Mouse (Mus musculus): ENCODE measurements around the gene Rad51b. TPM values are rescaled to one million over a fixed set of nuclear protein-coding genes. Genes with fewer than 3 reads are reported as not detected.

Gene Rad51b
- polyA plus RNA-seq, 1 experiment from 2014 or later = 1.3 TPM

DNA sequence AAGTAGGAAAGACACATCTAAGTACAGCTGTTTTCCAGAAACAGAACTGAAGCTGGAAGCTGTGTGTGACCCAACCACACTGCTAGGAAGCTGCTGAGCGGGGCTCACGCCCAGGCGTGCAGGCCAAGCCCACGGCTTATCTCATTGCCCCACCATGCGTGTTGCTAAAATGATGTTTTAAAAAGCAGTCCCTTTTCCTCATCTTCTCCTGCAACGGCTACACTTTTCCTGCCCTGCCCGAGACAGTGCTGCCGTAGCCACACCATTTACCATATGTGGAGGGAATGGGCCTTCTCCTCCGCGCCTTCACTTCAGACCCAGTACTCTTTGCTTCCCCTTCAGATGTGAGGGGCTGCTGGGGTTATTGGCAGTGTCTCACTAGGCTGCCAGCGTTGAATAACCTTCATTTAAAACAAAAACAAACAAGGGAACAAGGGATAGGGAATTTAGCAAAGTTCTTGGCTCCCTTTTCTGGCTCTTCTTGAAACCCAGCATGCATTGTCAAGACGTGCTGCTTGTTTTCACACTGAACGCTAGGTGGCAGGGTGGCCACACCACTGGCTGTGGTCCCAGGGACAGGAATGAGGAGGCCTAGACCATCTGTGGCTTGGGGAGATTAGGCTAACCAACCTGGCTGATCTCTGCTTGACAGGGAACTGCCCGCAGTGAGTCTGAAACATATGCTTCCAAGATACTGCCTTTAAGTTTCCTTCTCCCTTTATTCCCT is 315.4 kb downstream of the Rad51b start:
- no peaks in the 10 kb centered on the region for H3K27me3 ChIP-seq (replicated peaks)
- no peak overlapping the region for H3K4me2 ChIP-seq
- no peak overlapping the region for H3K4me3 ChIP-seq
- no peaks in the 10 kb centered on the region for H3K36me3 ChIP-seq (replicated peaks)
- no peak overlapping the region for H3K9ac ChIP-seq
- ATAC-seq (replicated peaks) = peak; percentile 92
- peak overlapping the region; percentile 31 for H3K27ac ChIP-seq
- 47% methylated on average over 14 of the region's 14 CpGs for WGBS
- H3K4me1 ChIP-seq = peaks cover 7% of the 10 kb centered on the region; the same call in 1 of the 2 replicates
- H3K9me3 ChIP-seq = no peaks in the 10 kb centered on the region

DNA sequence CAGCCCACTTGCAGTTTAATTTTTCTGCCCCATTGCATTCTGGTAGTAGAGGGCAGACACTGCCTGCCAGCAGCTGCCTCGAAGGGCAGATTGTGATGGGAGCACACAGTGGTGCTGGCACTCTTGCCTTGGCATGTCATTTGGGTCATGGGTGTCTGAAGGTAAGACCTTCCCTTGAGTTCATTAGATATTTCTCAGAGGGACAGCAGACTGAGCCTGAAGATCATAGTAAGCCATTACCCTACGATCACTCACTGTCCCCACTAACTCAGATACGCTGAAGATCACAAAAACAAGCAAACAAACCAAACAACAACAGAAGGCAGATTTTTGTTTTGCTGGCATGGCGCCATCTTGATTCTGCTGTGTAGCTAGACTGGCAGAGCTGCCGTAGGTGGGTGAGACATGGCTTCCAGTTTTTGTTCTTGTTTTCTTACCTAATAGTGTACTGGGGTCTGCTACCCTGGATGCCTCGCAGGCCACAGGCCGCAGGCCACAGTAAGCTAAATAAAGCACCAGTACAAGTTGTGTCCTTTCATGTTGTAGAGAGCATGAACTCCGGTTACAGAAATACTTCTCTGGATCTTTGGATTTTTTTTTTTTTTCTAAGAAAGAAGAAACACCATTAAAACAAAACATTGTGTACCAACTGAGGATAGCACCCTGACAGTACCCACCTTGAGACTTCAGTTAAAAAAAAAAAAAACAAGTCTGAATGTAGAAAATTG is 316.1 kb downstream of the Rad51b start:
- H3K36me3 ChIP-seq (replicated peaks) = no peaks in the 10 kb centered on the region
- peak; percentile 45; the same call in 1 of the 2 replicates for ATAC-seq (replicated peaks)
- no peak overlapping the region for H3K4me3 ChIP-seq
- no peak overlapping the region for H3K4me2 ChIP-seq
- H3K4me1 ChIP-seq = peaks cover 7% of the 10 kb centered on the region; the same call in 1 of the 2 replicates
- WGBS = 79% methylated on average over 8 of the region's 8 CpGs
- H3K27ac ChIP-seq = peak overlapping the region; percentile 31
- H3K9ac ChIP-seq = no peak overlapping the region
- H3K9me3 ChIP-seq = no peaks in the 10 kb centered on the region
- no peaks in the 10 kb centered on the region for H3K27me3 ChIP-seq (replicated peaks)

DNA sequence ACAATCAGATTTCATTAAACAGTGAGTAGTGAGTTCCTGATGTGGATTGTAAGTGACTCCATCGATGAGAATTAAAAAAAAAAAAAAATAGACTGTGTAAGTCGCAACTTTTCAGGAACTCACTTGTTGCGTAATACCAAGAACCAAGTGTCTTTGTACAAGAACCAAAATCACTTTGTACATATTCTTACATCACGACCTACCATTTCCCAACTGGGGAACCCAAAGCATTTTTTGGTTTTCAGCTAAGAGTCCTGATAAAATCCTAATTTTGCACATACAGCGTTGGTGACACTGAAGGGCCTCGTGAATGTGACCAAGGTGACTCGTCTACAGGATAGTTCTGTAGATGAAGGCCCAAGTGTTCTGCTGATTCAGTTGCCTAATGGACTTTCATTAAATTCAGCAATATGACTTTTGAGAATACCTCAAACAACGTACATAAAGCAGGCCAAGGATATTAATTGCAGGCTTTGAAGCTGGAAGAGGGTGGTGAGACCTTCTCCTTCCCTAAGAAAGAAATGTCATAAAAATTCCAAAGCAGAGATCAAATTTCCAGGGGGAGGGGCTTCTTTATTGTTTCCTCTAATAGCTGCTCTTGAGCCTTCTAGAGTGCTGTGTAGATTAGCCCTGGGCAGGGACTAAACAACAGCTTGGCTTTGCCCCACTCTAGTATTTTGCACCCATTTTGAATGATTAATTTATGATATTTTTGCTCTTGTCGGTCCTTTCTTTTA is 316.9 kb downstream of the Rad51b start:
- no peak overlapping the region for H3K9ac ChIP-seq
- no peaks in the 10 kb centered on the region for H3K27me3 ChIP-seq (replicated peaks)
- no peak for ATAC-seq (replicated peaks)
- peaks cover 7% of the 10 kb centered on the region; the same call in 1 of the 2 replicates for H3K4me1 ChIP-seq
- 90% methylated on average over 9 of the region's 9 CpGs for WGBS
- no peaks in the 10 kb centered on the region for H3K9me3 ChIP-seq
- H3K27ac ChIP-seq = no peak overlapping the region
- H3K4me3 ChIP-seq = no peak overlapping the region
- H3K4me2 ChIP-seq = no peak overlapping the region
- H3K36me3 ChIP-seq (replicated peaks) = no peaks in the 10 kb centered on the region

DNA sequence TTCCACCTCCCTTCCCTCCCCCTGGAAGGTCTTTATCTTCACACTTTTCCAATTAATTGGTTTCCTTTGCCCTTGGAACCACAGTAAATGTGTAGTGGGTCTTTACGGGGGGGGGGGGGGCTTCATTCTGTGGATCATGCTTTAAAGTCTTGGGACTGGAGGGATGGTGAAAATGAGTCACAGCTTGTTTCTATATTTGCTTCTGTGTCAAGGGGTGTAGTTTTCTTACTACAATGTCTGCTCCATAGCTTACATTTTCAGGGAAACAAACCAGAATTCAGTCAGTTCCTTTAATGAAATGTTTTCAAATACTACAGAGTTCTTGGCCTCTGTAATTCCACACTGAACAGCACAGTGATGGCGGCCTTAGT is 317.5 kb downstream of the Rad51b start:
- Histone ChIP-seq H3K4me3 (no peak overlapping the region), H3K4me2 (no peak overlapping the region), H3K4me1 (peaks cover 6% of the 10 kb centered on the region; the same call in 1 of the 2 replicates), H3K27ac (no peak overlapping the region), H3K27me3 (replicated peaks) (no peaks in the 10 kb centered on the region), H3K9ac (no peak overlapping the region), H3K36me3 (replicated peaks) (no peaks in the 10 kb centered on the region), H3K9me3 (no peaks in the 10 kb centered on the region)
- 85% methylated on average over 2 of the region's 2 CpGs for WGBS
- no peak for ATAC-seq (replicated peaks)

DNA sequence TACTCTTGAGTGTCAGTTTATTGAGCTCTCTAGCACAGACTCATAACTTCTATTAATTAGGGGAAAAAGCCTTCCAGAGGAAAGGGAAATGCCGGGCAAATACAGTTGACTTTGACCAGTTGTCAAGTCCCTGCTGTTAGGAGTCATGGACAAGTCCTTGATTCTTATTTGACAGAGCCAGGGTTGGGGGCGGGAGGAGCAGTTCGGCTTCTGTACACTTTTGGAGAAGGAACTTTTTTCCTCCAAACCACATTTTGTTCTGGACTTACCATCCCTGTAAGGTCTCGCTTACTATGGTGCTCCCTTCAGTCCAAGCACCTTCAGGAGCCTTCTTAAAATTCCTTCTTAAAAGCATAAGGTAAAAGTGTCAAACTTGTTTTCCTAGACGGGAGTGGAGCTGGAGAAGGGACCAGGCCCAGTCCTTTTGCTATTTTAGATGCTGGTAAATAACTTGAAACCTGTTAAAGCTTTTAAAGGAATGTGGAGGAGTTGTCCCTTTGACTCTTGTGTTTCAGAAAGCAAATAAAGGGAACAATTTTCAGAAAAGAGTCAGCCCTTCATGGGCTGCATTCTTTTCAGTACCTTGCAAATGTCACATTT is 318.7 kb downstream of the Rad51b start:
- Histone ChIP-seq H3K4me3 (no peak overlapping the region), H3K27me3 (replicated peaks) (no peaks in the 10 kb centered on the region), H3K9ac (no peak overlapping the region), H3K27ac (no peak overlapping the region), H3K4me2 (no peak overlapping the region), H3K4me1 (peaks cover 3% of the 10 kb centered on the region; the same call in 1 of the 2 replicates), H3K9me3 (no peaks in the 10 kb centered on the region), H3K36me3 (replicated peaks) (no peaks in the 10 kb centered on the region)
- ATAC-seq (replicated peaks) = no peak
- 84% methylated on average over 5 of the region's 5 CpGs for WGBS

DNA sequence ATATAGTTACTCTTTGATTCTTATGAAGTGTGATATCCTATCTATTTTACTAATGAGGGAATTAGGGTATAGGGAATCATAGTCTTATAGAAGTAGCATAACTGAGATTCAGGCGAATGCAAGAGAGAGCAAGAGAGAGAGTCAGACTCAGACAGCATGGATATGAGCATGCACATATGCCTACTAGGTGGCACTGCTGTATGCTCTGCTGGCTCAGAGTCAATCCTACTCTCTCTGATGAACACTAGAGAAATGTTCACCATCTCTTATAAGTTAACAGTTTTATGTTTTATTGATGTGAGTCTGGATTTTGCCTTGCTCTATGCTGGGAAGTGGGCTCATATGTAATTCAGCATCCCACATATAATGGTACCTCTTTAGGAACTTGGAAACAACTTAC is 321.9 kb downstream of the Rad51b start:
- Histone ChIP-seq H3K4me2 (no peak overlapping the region), H3K36me3 (replicated peaks) (no peaks in the 10 kb centered on the region), H3K9me3 (no peaks in the 10 kb centered on the region), H3K4me1 (no peaks in the 10 kb centered on the region), H3K9ac (no peak overlapping the region), H3K27ac (no peak overlapping the region), H3K4me3 (no peak overlapping the region), H3K27me3 (replicated peaks) (no peaks in the 10 kb centered on the region)
- WGBS = 95% methylated on average over 1 of the region's 1 CpGs
- no peak for ATAC-seq (replicated peaks)

DNA sequence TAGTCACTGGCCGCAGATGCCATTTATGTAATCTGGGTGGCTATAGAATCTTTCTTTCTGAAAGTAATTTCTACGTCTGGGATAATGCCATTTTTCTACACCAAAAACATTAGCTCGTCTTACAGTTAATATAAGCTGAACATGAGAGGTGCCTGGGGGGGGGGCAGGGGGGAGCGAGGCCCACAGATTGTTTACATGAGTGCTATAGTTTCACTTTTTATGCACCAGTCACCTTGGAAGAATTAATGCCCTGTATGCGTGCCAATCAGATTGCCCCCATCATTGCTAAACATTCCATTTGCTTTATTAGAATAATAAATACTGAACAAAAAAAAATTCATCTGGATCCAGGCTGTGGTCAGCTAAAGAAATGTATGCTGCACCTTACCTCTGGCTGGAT is 323.6 kb downstream of the Rad51b start:
- ATAC-seq (replicated peaks) = no peak
- no peak overlapping the region for H3K9ac ChIP-seq
- 90% methylated on average over 5 of the region's 5 CpGs for WGBS
- no peak overlapping the region for H3K27ac ChIP-seq
- no peaks in the 10 kb centered on the region for H3K36me3 ChIP-seq (replicated peaks)
- peaks cover 2% of the 10 kb centered on the region; the same call in 1 of the 2 replicates for H3K4me1 ChIP-seq
- no peaks in the 10 kb centered on the region for H3K9me3 ChIP-seq
- H3K4me3 ChIP-seq = no peak overlapping the region
- H3K4me2 ChIP-seq = no peak overlapping the region
- H3K27me3 ChIP-seq (replicated peaks) = no peaks in the 10 kb centered on the region

DNA sequence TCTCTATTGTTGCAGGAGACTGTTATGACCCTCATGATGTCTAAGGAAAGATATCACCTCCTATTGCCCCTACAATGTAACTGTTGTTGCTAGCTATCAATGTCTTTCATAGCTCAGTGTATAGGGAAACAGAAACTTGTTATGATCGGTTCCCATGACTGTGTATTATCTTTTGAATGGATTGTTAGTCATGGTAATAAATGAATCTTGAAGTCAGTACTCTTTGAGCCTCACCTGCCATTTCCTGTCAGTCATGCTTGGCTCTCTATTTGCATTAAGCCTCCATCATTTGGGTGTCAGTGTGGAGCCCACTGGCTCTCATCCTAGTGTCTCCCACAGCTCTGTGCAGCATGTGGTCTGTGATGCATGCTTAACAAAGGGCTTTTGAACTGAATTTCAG is 326.2 kb downstream of the Rad51b start:
- Histone ChIP-seq H3K9me3 (no peaks in the 10 kb centered on the region), H3K27ac (no peak overlapping the region), H3K9ac (no peak overlapping the region), H3K4me1 (peaks cover 15% of the 10 kb centered on the region), H3K4me2 (no peak overlapping the region), H3K27me3 (replicated peaks) (no peaks in the 10 kb centered on the region), H3K36me3 (replicated peaks) (no peaks in the 10 kb centered on the region), H3K4me3 (no peak overlapping the region)
- WGBS = 49% methylated on average over 1 of the region's 1 CpGs
- no peak for ATAC-seq (replicated peaks)

DNA sequence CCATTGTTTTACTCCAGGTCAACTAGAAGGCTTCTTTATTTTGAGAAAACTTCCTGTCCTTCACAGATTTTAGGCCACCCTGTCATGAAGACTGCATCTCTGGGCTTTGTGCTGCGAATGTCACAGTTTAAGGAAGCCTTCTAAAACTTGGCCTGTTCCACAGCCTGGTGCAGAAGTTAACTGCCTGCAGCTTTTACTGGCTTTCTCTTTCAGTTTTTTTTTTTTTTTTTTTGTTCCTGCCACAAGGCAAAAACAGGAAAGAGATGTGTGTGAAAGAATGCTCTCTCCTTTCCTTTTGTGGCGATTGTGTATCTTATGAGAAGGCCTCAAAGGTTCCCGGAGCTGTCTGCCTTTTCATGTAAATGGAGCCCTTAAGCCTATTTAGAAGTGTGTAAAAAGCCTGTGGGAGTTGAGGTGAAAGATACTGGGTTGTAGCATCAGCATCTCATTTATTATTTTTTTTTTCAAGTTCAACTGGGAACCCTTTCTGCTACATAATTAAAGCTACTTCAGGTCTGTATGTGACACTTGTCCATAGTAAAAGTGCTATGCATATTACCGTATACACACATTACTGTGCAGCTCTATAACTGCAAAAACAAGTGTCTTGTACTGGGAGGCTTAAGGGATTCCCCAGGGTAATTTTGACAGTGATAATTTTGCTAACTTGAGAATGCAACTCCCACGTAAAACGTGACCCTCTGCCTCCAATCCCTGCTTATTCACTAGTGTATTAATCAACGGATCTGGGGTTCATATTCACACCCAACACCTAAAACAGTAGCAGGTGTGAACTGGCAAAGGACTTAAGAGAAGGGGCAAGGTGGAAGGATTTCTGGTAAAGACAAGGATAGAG is 328.8 kb downstream of the Rad51b start:
- no peak overlapping the region for H3K27ac ChIP-seq
- no peaks in the 10 kb centered on the region for H3K9me3 ChIP-seq
- no peak overlapping the region for H3K4me2 ChIP-seq
- 14% methylated on average over 7 of the region's 7 CpGs for WGBS
- no peaks in the 10 kb centered on the region for H3K36me3 ChIP-seq (replicated peaks)
- no peaks in the 10 kb centered on the region for H3K27me3 ChIP-seq (replicated peaks)
- H3K4me1 ChIP-seq = peaks cover 15% of the 10 kb centered on the region
- H3K9ac ChIP-seq = no peak overlapping the region
- no peak for ATAC-seq (replicated peaks)
- H3K4me3 ChIP-seq = no peak overlapping the region

DNA sequence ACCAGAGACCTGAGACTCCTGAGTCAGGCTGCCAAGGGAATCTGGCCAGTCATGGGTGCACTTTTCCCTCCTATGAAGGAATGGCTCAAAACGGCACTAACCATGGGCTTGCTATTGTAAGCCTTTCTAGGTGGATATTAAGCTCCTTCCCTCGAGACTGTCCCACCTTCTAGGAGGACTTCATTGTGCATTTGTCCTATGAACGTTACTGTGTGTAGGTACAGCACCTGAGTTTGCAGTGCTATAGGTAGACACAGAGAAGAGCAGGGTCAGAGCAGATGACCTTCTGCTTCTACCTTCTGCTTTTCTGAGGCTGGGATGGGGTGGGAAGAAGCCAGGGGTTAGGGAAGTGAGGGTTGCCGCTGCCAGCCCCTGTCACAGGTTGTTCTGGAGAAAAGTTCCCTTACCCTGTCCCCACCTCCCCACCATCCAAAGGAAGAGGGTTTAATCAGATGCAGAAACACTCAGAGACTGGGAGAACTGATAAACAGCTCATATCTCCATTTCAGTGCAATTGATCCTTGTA is 329.5 kb downstream of the Rad51b start:
- no peak overlapping the region for H3K4me3 ChIP-seq
- no peaks in the 10 kb centered on the region for H3K36me3 ChIP-seq (replicated peaks)
- H3K4me2 ChIP-seq = no peak overlapping the region
- H3K9me3 ChIP-seq = no peaks in the 10 kb centered on the region
- H3K4me1 ChIP-seq = peaks cover 15% of the 10 kb centered on the region
- no peak overlapping the region for H3K9ac ChIP-seq
- H3K27me3 ChIP-seq (replicated peaks) = no peaks in the 10 kb centered on the region
- no peak overlapping the region for H3K27ac ChIP-seq
- ATAC-seq (replicated peaks) = no peak
- WGBS = 38% methylated on average over 4 of the region's 4 CpGs

DNA sequence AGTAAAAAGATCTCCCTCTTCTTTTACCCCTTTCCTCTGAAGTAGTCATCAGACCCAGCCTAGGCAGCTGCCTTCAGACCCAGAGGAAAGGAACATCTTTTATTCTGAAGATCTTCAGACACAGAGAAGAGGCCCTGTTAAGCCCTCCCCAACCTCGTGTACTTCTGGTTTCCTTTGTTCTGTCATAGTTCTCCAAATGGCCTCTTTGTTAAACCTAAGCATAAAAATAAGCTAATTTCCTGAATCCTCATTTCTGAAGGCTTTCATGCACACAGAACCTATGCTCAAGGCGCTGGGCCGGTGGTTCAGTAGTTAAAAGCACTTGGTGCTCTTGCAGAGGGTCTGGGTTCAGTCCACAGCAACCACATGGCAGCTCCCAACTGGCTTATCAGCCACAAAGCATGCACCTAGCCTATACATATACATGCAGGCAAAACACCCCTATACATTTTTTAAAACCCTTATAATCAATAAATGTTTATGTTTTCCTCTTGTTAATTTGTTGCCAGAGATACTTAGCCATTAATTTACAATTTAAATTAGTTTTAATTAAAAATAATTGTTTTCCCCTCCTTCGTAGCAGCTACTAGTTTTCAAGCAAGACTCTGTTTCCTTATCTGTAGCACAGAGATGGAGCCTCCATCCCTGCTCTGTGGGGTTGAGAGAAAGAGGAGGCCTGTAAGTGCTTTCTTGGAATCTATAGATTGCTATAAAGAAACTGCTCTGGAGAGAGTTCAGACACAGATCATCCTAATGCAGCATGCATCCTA is 330.5 kb downstream of the Rad51b start:
- WGBS = 39% methylated on average over 4 of the region's 4 CpGs
- ATAC-seq (replicated peaks) = no peak
- Histone ChIP-seq H3K27me3 (replicated peaks) (no peaks in the 10 kb centered on the region), H3K4me3 (no peak overlapping the region), H3K4me2 (no peak overlapping the region), H3K27ac (no peak overlapping the region), H3K9me3 (no peaks in the 10 kb centered on the region), H3K36me3 (replicated peaks) (no peaks in the 10 kb centered on the region), H3K4me1 (peaks cover 15% of the 10 kb centered on the region), H3K9ac (no peak overlapping the region)

Data from midbrain, embryonic 15.5 days (tissue).